Mouse (Mus musculus) spleen, adult 2 months (tissue): ENCODE data around the gene Prex1. TPM values are rescaled to one million over a fixed set of nuclear protein-coding genes. Genes with fewer than 3 reads are reported as not detected.

Experiments
- DNase-seq, 2 experiments: peaks; one replicate each; pipeline versions ENCODE4 v3.0.0 to v3.0.0-alpha.2; 2012 to 2021; ENCODE audit warnings: low spot score in 2 of 2, low read depth in 1 of 2
- H3K27ac ChIP-seq: fragments of 200-500 bp; 2 replicates; pipeline ENCODE4 v1.5.1; 2012; ENCODE audit warnings: low read length, inconsistent platforms; ENCODE audit not compliant: insufficient read depth
- H3K27me3 ChIP-seq: fragments of 200-500 bp; 2 replicates; pipeline ENCODE4 v1.6.1; 2012; ENCODE audit warnings: mild to moderate bottlenecking, moderate library complexity, low read length, inconsistent platforms; ENCODE audit not compliant: control insufficient read depth, insufficient read depth
- H3K36me3 ChIP-seq: fragments of 200-500 bp; 2 replicates; pipeline ENCODE4 v1.6.1; 2012; ENCODE audit warnings: mild to moderate bottlenecking, low read length, inconsistent platforms; ENCODE audit not compliant: control insufficient read depth, insufficient read depth
- H3K4me1 ChIP-seq: fragments of 200-500 bp; 2 replicates; pipeline ENCODE4 v1.6.1; 2011; ENCODE audit warnings: inconsistent platforms; ENCODE audit not compliant: control insufficient read depth, insufficient read depth, insufficient read length
- H3K4me3 ChIP-seq: fragments of 200-500 bp; 2 replicates; pipeline ENCODE4 v1.5.1; 2011; ENCODE audit warnings: mild to moderate bottlenecking, inconsistent platforms; ENCODE audit not compliant: insufficient read depth, insufficient read length; ENCODE audit errors: extremely low read depth
- CTCF ChIP-seq: fragments of 200-500 bp; IDR thresholded peaks from 2 replicates; pipeline ENCODE4 v1.5.1; 2011; ENCODE audit warnings: mild to moderate bottlenecking, inconsistent platforms; ENCODE audit not compliant: insufficient read depth, insufficient read length, insufficient replicate concordance; ENCODE audit errors: extremely low read depth
- POLR2A ChIP-seq: fragments of 200-500 bp; IDR thresholded peaks from 2 replicates; pipeline ENCODE4 v1.6.1; 2011; ENCODE audit warnings: low read depth, low read length, inconsistent platforms
- WGBS: fragments of 180-500 bp; shearing (Covaris S2); methylation state at CpG from one replicate; pipeline ENCODE4 v1.1.7; 2018; 5-methylcytosine and 5-hydroxymethylcytosine counted together
- polyA plus RNA-seq: library from polyadenylated mRNA; depleted of rRNA; stranded (reverse); fragments of >200 nt; gene quantifications from 2 replicates; pipeline ENCODE4 v1.2.3, GENCODE M21; 2012

Prex1 gene
- polyA plus RNA-seq, 1 experiment = 123 TPM

GRCm38 (mm10) chr2:166693394-166693793 is 20.2 kb downstream of the Prex1 start:
- WGBS = 38% methylated on average over 4 of the region's 4 CpGs
- H3K36me3 ChIP-seq = no peaks in the 10 kb centered on the region

DNA sequence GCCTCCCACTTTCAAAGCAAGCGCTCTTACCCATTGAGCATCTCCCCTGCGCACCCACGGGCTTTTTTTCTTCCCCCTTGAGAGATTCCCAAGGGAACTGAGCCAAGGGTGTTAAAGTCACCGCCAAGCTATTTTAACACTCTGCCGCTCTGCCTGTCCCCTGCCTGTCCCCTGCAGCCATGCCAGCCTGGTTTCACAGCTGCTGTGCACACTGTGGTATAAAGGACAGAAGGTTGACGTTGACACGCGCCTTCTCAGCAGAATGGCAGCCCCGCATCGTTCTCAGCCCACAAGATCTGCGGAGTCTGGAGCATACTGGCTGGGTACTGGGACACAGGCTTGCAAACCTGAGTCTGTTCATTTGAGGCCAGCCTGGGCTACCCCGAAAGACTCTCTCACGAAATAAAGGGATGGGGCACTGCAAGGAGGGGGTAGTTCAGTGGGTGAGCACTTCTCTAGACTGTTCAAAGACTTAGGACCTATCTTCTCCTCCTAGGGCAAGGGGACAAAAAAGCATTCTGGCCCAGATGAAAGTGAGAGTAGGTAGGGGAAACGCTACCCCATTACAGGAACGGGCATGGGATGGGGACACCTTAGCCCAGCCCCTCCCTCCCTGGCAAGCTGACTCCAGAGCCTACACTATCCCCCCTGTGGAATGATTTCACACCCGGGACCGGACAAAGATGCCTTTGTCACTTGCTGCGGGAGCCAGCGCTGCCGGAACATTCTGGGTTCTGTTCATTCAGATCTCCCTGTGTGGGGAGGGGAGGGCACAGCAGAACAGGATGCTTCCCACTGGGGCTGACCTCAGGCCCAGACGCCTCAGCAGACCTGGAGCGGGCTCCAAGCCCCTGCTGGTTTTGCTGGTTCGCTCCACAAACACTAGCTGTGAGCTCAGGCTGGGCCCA is 21.8 kb downstream of the Prex1 start:
- 81% methylated on average over 23 of the region's 23 CpGs for WGBS
- no peak for DNase-seq
- Histone ChIP-seq H3K27me3 (no peaks in the 10 kb centered on the region), H3K4me1 (peaks cover 5% of the 10 kb centered on the region; the same call in 1 of the 2 replicates), H3K27ac (no peak overlapping the region), H3K36me3 (no peaks in the 10 kb centered on the region), H3K4me3 (no peak overlapping the region)
- TF ChIP-seq CTCF (no peak), POLR2A (no peak)

More at GRCm38 (mm10) chr2:166693394-166693793, 20.2 kb downstream of the Prex1 start:
- Histone ChIP-seq H3K27me3 (no peaks in the 10 kb centered on the region), H3K4me1 (peaks cover 11% of the 10 kb centered on the region; the same call in 1 of the 2 replicates), H3K27ac (no peak overlapping the region), H3K4me3 (no peak overlapping the region)
- TF ChIP-seq POLR2A (no peak), CTCF (no peak)
- no peak for DNase-seq

DNA sequence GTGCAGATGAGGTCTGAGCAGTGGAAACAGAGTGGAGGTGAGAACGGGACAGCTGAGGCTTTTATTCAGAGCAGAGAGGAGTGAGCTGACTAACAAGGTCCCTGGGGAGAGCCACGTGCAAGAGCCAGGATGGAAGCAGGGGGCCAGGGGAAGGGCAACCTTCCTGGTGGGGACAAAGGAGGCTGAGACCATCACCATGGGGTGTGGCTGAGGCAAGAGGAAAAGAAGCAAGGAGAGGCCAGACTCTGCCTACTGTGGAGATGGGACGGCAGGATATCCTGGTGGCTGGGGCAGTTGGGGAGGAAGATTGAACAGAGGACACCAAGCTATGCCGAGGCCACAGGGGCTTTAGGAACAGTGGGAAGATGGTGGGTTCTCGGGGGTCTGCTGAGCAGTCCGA is 26.7 kb downstream of the Prex1 start:
- H3K27me3 ChIP-seq = no peaks in the 10 kb centered on the region
- WGBS = 45% methylated on average over 6 of the region's 6 CpGs
- no peaks in the 10 kb centered on the region for H3K36me3 ChIP-seq
- H3K4me1 ChIP-seq = peaks cover 10% of the 10 kb centered on the region; the same call in 1 of the 2 replicates
- H3K27ac ChIP-seq = no peak overlapping the region
- no peak overlapping the region for H3K4me3 ChIP-seq
- DNase-seq = no peak
- TF ChIP-seq CTCF (no peak), POLR2A (no peak)

- peaks cover 10% of the 10 kb centered on the region; the same call in 1 of the 2 replicates for H3K4me1 ChIP-seq
- no peaks in the 10 kb centered on the region for H3K27me3 ChIP-seq
- H3K4me3 ChIP-seq = no peak overlapping the region
- no peak overlapping the region for H3K27ac ChIP-seq
- no peak for TF ChIP-seq POLR2A
- TF ChIP-seq CTCF = no peak
- H3K36me3 ChIP-seq = no peaks in the 10 kb centered on the region
- no peak for DNase-seq
- WGBS = 72% methylated on average over 8 of the region's 8 CpGs
These were observed 27.8 kb downstream of the Prex1 start for GRCm38 (mm10) chr2:166685824-166686223.

DNA sequence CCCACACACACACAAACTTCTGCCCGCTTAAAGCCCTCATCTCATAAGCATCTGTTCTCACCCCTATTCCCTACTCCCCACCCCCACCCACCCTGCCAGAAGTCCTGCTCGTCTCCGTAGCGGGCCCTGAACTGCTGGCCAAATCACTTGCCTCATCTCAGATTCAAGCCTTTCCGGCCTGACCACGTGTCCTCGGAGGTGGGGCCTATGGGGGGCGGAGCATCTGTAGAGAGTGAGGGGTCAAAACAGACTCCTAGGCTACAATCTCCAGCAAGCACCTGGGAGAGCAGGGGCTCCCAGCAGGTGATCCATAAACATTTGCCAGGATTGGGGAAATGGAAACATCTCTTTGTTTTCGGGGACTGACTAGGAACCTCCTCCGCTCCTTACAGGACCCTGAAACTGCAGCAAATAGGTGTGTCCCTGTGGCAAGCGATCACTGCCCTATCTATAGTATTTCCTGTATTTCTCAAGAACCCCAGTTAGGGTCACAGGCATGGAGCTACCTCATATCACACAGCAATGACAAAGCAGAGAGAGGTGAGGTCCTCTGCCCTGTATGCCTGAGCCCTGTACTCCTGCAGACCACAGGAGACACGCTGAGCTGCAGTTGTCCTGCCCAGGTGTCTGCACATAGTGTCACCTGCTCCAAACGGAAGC is 29.6 kb downstream of the Prex1 start:
- Histone ChIP-seq H3K4me3 (no peak overlapping the region), H3K36me3 (no peaks in the 10 kb centered on the region), H3K27me3 (no peaks in the 10 kb centered on the region), H3K27ac (no peak overlapping the region), H3K4me1 (peaks cover 19% of the 10 kb centered on the region; the same call in 1 of the 2 replicates)
- no peak for DNase-seq
- WGBS = 48% methylated on average over 13 of the region's 13 CpGs
- TF ChIP-seq POLR2A (no peak), CTCF (no peak)

GRCm38 (mm10) chr2:166682866-166683265 is 30.8 kb downstream of the Prex1 start:
- Histone ChIP-seq H3K36me3 (no peaks in the 10 kb centered on the region), H3K27me3 (no peaks in the 10 kb centered on the region), H3K4me1 (peaks cover 24% of the 10 kb centered on the region; the same call in 1 of the 2 replicates), H3K4me3 (no peak overlapping the region), H3K27ac (no peak overlapping the region)
- TF ChIP-seq CTCF (no peak), POLR2A (no peak)
- no peak for DNase-seq
- 86% methylated on average over 4 of the region's 4 CpGs for WGBS
